Mouse (Mus musculus) neural tube, embryonic 10.5 days (tissue): ENCODE data around the gene Gipc2.
A peak's percentile ranks its signal among the peaks of the same experiment; 100 is the strongest.

Source experiments
- DNase-seq: peaks from one replicate; pipeline ENCODE4 v3.0.0-alpha.2; 2017; ENCODE audit warnings: low spot score; ENCODE audit errors: extremely low spot score

The Gipc2 gene

DNA sequence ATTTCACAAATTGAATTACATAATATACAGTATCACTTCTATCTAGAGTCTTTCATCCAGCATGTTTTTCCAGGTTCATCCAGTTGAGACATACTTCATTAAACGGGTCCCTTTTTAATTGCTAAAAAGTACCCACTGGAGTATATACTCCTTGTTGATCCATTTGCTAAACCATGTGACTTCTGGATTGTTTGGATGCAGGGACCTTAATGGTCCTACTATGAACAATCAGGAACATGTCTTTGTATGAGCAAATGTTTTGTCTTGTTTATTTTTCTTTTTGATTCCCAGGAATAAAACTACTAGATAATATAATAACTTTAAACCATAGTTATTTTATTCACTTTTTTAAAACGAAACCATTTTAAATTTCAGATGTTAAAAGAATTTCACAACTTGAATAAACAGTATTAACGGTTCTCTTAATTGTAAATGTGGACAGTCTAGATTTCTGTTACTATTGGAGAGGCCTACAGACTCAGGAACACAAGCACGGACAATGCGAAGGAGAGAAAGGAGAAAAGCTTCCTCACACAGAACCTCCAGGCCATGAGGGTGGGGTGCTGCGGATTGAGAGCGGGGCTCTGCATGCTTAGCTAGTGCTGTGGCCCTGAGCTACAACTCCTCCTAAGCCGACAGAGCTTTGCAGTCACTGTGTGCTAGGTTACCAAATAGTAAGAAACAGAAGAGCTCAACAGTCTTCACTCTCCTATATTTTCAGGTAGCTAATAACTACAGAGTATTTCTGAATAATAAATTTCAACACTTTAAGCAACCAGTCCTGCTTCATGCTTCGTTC is 24.8 kb upstream of the Gipc2 start:
- no peak for DNase-seq

- DNase-seq, result no peak
Measured at GRCm38 (mm10) chr3:152189306-152189705, 23.3 kb upstream of the Gipc2 start.

- DNase-seq, result no peak
Measured at GRCm38 (mm10) chr3:152186106-152186505, 20.1 kb upstream of the Gipc2 start.

DNA sequence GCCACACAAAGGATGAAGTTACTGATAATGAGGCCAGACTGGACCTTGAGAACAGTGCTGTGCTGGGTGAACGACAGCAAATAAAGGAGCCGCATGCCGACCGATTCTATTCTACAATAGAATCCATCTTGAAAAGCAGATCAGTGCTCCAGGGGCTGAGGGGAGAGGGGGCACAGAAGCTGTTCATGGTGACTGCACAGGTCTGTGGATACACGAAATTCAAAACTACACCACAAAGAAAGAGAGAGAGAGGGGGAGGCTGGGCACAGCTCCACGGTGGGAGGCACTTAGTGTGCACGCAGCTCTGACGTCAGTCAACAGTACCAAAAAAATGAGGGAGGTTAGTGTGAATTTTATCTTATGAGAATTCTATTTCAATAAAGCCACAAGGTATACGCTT is 17.5 kb upstream of the Gipc2 start:
- no peak for DNase-seq

- no peak for DNase-seq
Measured at GRCm38 (mm10) chr3:152180624-152181023, 14.6 kb upstream of the Gipc2 start.

- DNase-seq, result peak; percentile 24
Measured at GRCm38 (mm10) chr3:152179285-152179684, 13.3 kb upstream of the Gipc2 start.

GRCm38 (mm10) chr3:152178816-152179215 is 12.8 kb upstream of the Gipc2 start:
- DNase-seq, result no peak

GRCm38 (mm10) chr3:152172322-152172935 is 6.4 kb upstream of the Gipc2 start:
- no peak for DNase-seq

DNA sequence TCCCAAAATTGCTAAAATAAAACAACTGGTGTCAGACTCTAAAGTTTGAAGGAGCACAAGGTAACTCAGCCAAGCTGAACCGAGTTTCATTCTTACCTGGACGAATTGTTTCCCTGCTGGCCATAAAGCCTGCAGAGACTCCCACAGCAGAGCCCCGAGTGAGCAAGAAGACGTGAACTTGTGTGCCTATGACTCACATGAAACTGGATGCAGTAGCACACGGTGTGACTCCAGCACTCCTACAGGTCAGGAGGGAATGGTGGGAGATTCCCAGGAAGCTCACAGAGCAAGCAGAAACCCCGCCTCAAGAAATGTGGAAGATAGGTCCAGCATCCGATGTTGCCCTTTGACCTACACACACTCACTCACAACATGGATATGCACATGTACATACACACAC is 5.8 kb upstream of the Gipc2 start:
- no peak for DNase-seq

DNA sequence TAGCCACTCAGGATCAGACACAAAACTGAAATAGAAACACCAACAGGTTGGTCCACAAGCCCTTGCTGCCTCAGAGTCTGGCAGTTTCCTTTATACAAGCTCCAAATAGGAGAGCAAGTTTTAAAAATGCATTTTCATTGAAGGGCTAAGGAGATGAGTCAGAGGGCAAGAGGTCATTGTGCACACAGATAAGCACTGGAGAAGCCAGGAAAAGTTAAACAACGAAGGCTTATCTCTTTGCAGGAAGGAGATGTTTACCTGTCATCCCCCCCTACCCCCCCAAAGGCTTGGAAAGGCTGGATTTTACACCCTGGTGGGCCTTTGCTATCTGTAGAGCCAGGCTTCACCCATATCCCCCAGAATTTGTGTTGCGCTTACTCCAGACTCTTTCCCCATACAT is 5.2 kb upstream of the Gipc2 start:
- no peak for DNase-seq

- DNase-seq, result no peak
Measured at GRCm38 (mm10) chr3:152170407-152170806, 4.4 kb upstream of the Gipc2 start.

- DNase-seq, result no peak
Measured at GRCm38 (mm10) chr3:152168007-152168406, 2.0 kb upstream of the Gipc2 start.

GRCm38 (mm10) chr3:152166699-152167451 is 845 bp upstream of the Gipc2 start:
- DNase-seq, result peak; percentile 52

- peak; percentile 61 for DNase-seq
Measured at GRCm38 (mm10) chr3:152165351-152166098, 505 bp downstream of the Gipc2 start.

DNA sequence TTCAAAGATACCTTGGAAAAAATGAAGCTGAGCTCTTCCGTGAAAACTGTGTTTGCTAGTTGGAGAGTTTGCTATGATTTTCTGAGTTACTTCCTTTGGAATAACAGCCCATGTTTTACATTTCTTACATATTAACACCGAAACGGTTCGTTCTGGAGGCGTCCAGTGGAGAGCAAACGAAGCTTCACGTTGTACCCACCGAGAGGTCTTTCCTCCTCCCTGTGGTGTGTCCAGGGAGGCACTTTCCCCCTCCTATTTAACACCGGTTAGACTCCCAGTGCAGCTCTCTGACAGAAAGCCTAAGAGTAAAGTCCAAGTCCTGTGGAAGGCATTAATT is 1.0 kb downstream of the Gipc2 start:
- DNase-seq, result no peak

GRCm38 (mm10) chr3:152163320-152163719 is 2.7 kb downstream of the Gipc2 start:
- no peak for DNase-seq

DNA sequence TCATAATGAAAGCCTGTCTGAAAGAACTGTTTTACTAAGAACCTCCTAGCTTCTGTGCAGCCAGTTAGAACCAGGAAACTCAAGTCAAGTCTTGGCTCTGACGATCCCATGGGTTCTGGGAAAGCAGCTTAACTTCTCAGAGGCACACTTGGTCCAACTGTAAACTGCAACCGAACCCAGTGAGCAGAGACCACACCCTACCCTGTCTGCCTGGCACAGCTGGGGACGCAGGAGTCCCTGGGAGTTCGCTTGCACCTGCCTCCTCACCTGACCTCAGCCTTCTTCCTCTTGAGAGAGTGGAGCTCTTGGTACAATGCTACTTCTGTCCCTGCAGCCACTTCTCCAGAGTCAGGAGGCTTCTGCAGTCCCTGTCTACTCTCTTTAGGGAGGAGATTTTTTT is 5.4 kb downstream of the Gipc2 start:
- DNase-seq, result no peak

DNA sequence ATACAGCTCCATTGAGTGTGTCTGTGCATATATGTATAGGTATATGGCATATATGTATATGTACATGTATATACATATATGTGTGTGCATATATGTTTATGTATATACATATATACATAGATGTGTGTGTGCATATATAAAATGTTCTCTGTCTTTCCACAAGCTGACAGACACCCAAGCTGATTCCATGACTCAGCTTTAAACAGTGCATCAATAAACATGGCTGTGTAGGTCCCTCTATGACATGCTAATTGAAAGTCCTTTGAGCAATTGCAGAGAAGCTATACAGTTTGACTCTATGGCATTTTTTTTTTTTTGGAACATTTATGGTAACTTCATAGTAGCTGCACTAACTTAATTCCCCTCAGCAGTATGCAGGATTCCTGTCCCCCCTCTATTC is 6.7 kb downstream of the Gipc2 start:
- no peak for DNase-seq

- no peak for DNase-seq
Measured at GRCm38 (mm10) chr3:152158344-152159291, 7.4 kb downstream of the Gipc2 start.

GRCm38 (mm10) chr3:152156816-152157496 is 9.1 kb downstream of the Gipc2 start:
- DNase-seq, result no peak
